Mouse (Mus musculus): Measurements from ENCODE around the gene Cenpf.

- TF ChIP-seq CTCF (IDR thresholded peaks at IDR 0.05; ENCODE audit: control insufficient read depth, insufficient read depth, insufficient read length) (no peak), USF1 (IDR thresholded peaks at IDR 0.05; ENCODE audit: low read depth) (no peak), MAX (IDR thresholded peaks at IDR 0.05) (no peak), MYOD1 (IDR thresholded peaks at IDR 0.05; ENCODE audit: control insufficient read depth, insufficient read length, low read depth) (no peak), MYOG (IDR thresholded peaks at IDR 0.05; ENCODE audit: control insufficient read depth, extremely low read depth, insufficient read length) (no peak), FOSL1 (IDR thresholded peaks at IDR 0.05; ENCODE audit: insufficient read depth, low read length, poor library complexity, severe bottlenecking) (no peak)
These were observed 44.3 kb upstream of the Cenpf start for GRCm38 (mm10) chr1:189732156-189732555.

Data from C2C12 (cell line).